Mouse (Mus musculus): ENCODE data around the gene Cep70. TPM values are rescaled to one million over a fixed set of nuclear protein-coding genes. Genes with fewer than 3 reads are reported as not detected.

Cep70 gene
- total RNA-seq, 2 experiments from 2014 or later, result 25.8 to 27.5 TPM

- DNase-seq, result no peak
These were observed 76.8 kb downstream of the Cep70 start for GRCm38 (mm10) chr9:99320006-99320405.

- DNase-seq, result no peak
These were observed 82.2 kb downstream of the Cep70 start for GRCm38 (mm10) chr9:99325208-99325929.

GRCm38 (mm10) chr9:99325961-99326360 lies 82.8 kb downstream of the Cep70 start:
- DNase-seq, result no peak

- DNase-seq, result no peak
These were observed 83.7 kb downstream of the Cep70 start for GRCm38 (mm10) chr9:99326881-99327280.

- no peak for DNase-seq
These were observed 93.4 kb downstream of the Cep70 start for GRCm38 (mm10) chr9:99336538-99336937.

GRCm38 (mm10) chr9:99338293-99338692 lies 95.1 kb downstream of the Cep70 start:
- no peak for DNase-seq

GRCm38 (mm10) chr9:99339182-99339581 lies 96.0 kb downstream of the Cep70 start:
- DNase-seq, result no peak

- no peak for DNase-seq
These were observed 97.0 kb downstream of the Cep70 start for GRCm38 (mm10) chr9:99340126-99340525.

- no peak for DNase-seq
These were observed 98.4 kb downstream of the Cep70 start for GRCm38 (mm10) chr9:99341600-99341999.

- DNase-seq, result peak; percentile 53 to 59
These were observed 102.2 kb downstream of the Cep70 start for GRCm38 (mm10) chr9:99345351-99345792.

Other genes starting within 250 kb of the Cep70 start
- not detected for gene Gm1123, start 207.7 kb upstream of the Cep70 start, total RNA-seq (2021)
- 10 to 100 TPM; 27.8 to 29.2 TPM for gene Pik3cb, start 102.7 kb upstream of the Cep70 start, total RNA-seq (2021)
- gene Faiml, start 6.1 kb upstream of the Cep70 start, total RNA-seq (2021), result not detected
- gene Esyt3, start 115.2 kb downstream of the Cep70 start, total RNA-seq (2021), result 1 to 10 TPM; 1.8 to 2.7 TPM
- 100 to 1,000 TPM; 132 to 154 TPM for gene Mras, start 194.0 kb downstream of the Cep70 start, total RNA-seq (2021)
- under 1 TPM in 1 of 2 experiments, not detected in 1; 0.42 TPM for gene Nme9, start 208.1 kb downstream of the Cep70 start, total RNA-seq (2021)